Comparison of ENCODE assay signal across 19 mouse cellular contexts in genomic region chr8:123707137-123707536, GRCm38 (mm10). TPM values are rescaled to one million over a fixed set of nuclear protein-coding genes. Genes with fewer than 3 reads are reported as not detected.
A peak's percentile ranks its signal among the peaks of the same experiment; 100 is the strongest.
DNase-seq lines count a peak whose midpoint lies in the region; ATAC-seq and TF ChIP-seq lines count a peak whose summit lies in the region.
"Had no signal": no experiment of that assay in that cellular context is flagged by ENCODE, and none has a peak within 500 bp of the region (broad histone marks: within the 10 kb centered on the region; RNA-seq: fewer than 3 reads in every experiment).

No protein-coding gene starts in this region.

- DNase-seq in layer of hippocampus, adult 2 months (ENCODE audit: low spot score in 2 of 2) = peak; percentile 49 to 57
- no peak for DNase-seq in layer of hippocampus, adult 8-10 months (ENCODE audit: low spot score in 2 of 2)
- peak; percentile 71 for DNase-seq in right cerebral cortex, adult 18-20 months
- DNase-seq in right cerebral cortex, postnatal 14 days = no peak
- DNase-seq in left cerebral cortex, postnatal 14 days (ENCODE audit: low spot score in 2 of 2) = peak; percentile 53 to 63
- peak; percentile 58 to 60 for DNase-seq in left cerebral cortex, postnatal 36 days (ENCODE audit: low spot score in 2 of 2)
- DNase-seq in retina, postnatal 1 day = no peak
- DNase-seq: adrenal gland, adult 2 months; adrenal gland, postnatal 25 days; cerebellum, adult 2 months; cerebellum, postnatal 10 days; gastrocnemius, adult 2 months; gastrocnemius, postnatal 36 days; heart, postnatal 10 days; heart, postnatal 4 days had no signal

- no peak overlapping the region for H3K4me3 ChIP-seq in layer of hippocampus, adult 2 months
- H3K4me3 ChIP-seq: embryonic facial prominence, embryonic 10.5 days; gastrocnemius, adult 2 months; hindbrain, embryonic 12.5 days had no signal

- ATAC-seq in megakaryocyte, adult 5-6 weeks (ENCODE audit: poor library complexity, severe bottlenecking) = no peak
- ATAC-seq: forebrain, embryonic 14.5 days had no signal

- intact Hi-C loops in left cerebral cortex, postnatal 14 days (cut with DNase I) = no loop called here
- intact Hi-C loops in left cerebral cortex, postnatal 36 days (cut with DNase I) = loop anchor here (5.0 kb wide), 1 partner anchor 50 kb away; no protein-coding TSS in a partner anchor

- no peak for TF ChIP-seq CTCF in layer of hippocampus, adult 2 months (conservative IDR thresholded peaks at IDR 0.05)

- H3K27ac ChIP-seq in layer of hippocampus, adult 2 months = peak overlapping the region; percentile 67; the same call in 1 of the 2 replicates
- H3K27ac ChIP-seq: embryonic facial prominence, embryonic 10.5 days; gastrocnemius, adult 2 months; hindbrain, embryonic 12.5 days had no signal

RNA-seq across cellular contexts. Expression of gene Rhou, which starts 53.4 kb away (rescaled TPM):
- total RNA-seq in layer of hippocampus, adult 2 months (2021) = 10 to 100 TPM; 43.9 to 44.7 TPM
- total RNA-seq in layer of hippocampus, adult 8-10 months (2022) = 10 to 100 TPM; 37.6 to 57.0 (median 45.8) TPM
- total RNA-seq in left cerebral cortex, postnatal 14 days (2021) = 10 to 100 TPM; 40.6 to 51.9 TPM
- total RNA-seq in left cerebral cortex, postnatal 36 days (2021) = 10 to 100 TPM; 41.6 to 49.0 TPM
- total RNA-seq in megakaryocyte, adult 5-6 weeks (2015) = 24.1 and 26.5 TPM in 2 replicates
- total RNA-seq in megakaryocyte, adult 5-6 weeks (2017) = 15.0 and 18.6 TPM in 2 replicates

Comparison
In these comparisons a context has a peak if more than half of its experiments do, and no peak if none do; other contexts are left out.
1. DNase-seq: peak in layer of hippocampus, adult 2 months (2 of 2), right cerebral cortex, adult 18-20 months (single experiment), left cerebral cortex, postnatal 14 days (2 of 2) and left cerebral cortex, postnatal 36 days (2 of 2); none in layer of hippocampus, adult 8-10 months (0 of 2), right cerebral cortex, postnatal 14 days (single experiment) and retina, postnatal 1 day (single experiment).